8 mouse cellular contexts compared by ENCODE assay signal in the genomic region with DNA sequence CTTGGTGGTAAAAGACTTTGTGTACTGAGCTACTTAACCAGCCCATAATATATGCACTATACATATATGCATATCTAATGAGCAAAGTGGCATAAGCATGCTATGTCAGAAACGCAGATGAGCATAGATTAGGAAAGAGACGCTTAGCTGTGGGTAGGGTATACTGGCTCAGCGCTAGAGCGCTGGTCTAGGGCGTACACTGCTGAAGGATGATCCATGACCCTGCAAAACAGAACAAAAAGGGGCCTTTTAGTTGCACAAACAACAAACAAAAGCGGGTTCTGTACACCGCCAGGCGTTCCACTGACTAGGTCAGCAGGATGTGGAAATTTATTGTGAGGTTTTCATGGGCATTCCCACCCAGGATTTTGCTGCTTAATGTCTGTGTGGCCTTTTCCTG. TPM values are rescaled to one million over a fixed set of nuclear protein-coding genes. Genes with fewer than 3 reads are reported as not detected.
DNase-seq lines count a peak whose midpoint lies in the region; ATAC-seq and TF ChIP-seq lines count a peak whose summit lies in the region.

No protein-coding gene starts in this region.

- no peaks in the 10 kb centered on the region for H3K9me3 ChIP-seq in heart, embryonic 10.5 days
- H3K9me3 ChIP-seq in lung, postnatal 0 days (ENCODE audit: low read length), result no peaks in the 10 kb centered on the region
- H3K9me3 ChIP-seq in forebrain, postnatal 0 days (ENCODE audit: low read length), result no peaks in the 10 kb centered on the region

- H3K79me2 ChIP-seq in myocyte (ENCODE audit: control insufficient read depth, insufficient read depth), result no peaks in the 10 kb centered on the region

- H3K9ac ChIP-seq in lung, postnatal 0 days (replicated peaks; ENCODE audit: low read depth), result no peak overlapping the region
- no peak overlapping the region for H3K9ac ChIP-seq in forebrain, postnatal 0 days

- H3K36me3 ChIP-seq in heart, embryonic 10.5 days, result no peaks in the 10 kb centered on the region
- H3K36me3 ChIP-seq in lung, postnatal 0 days (ENCODE audit: insufficient read depth, low read length), result no peaks in the 10 kb centered on the region
- no peaks in the 10 kb centered on the region for H3K36me3 ChIP-seq in forebrain, postnatal 0 days (ENCODE audit: insufficient read depth)
- no peaks in the 10 kb centered on the region for H3K36me3 ChIP-seq in myocyte (ENCODE audit: control insufficient read depth, insufficient read depth)

- intact Hi-C loops in heart, postnatal 10 days (cut with DNase I), result no loop called here

- no peak for ATAC-seq in lung, postnatal 0 days
- peak; percentile 71 for ATAC-seq in forebrain, postnatal 0 days

- peak overlapping the region; percentile 83 for H3K27ac ChIP-seq in heart, embryonic 10.5 days
- peak overlapping the region; percentile 77 for H3K27ac ChIP-seq in lung, postnatal 0 days (ENCODE audit: low read length)
- no peak overlapping the region for H3K27ac ChIP-seq in forebrain, postnatal 0 days (ENCODE audit: low read depth, low read length)

- no peak for DNase-seq in heart, embryonic 10.5 days (ENCODE audit: low spot score)
- no peak for DNase-seq in heart, postnatal 10 days
- DNase-seq in lung, postnatal 0 days (ENCODE audit: low spot score), result no peak
- no peak for DNase-seq in lung, adult 18-20 months
- DNase-seq in forebrain, postnatal 0 days, result no peak
- no peak for DNase-seq in cerebellum, postnatal 10 days
- DNase-seq in Muller cell, postnatal 12 days (ENCODE audit: inconsistent ontology term), result no peak

- H3K4me3 ChIP-seq in heart, embryonic 10.5 days, result no peak overlapping the region
- H3K4me3 ChIP-seq in lung, postnatal 0 days (ENCODE audit: low read depth, low read length), result no peak overlapping the region
- H3K4me3 ChIP-seq in forebrain, postnatal 0 days (ENCODE audit: low read depth, low read length), result no peak overlapping the region
- no peak overlapping the region for H3K4me3 ChIP-seq in myocyte

- no peaks in the 10 kb centered on the region for H3K27me3 ChIP-seq in heart, embryonic 10.5 days (ENCODE audit: insufficient read depth, poor library complexity, severe bottlenecking)
- no peaks in the 10 kb centered on the region for H3K27me3 ChIP-seq in lung, postnatal 0 days (replicated peaks; ENCODE audit: insufficient read depth, low read length)
- no peaks in the 10 kb centered on the region for H3K27me3 ChIP-seq in forebrain, postnatal 0 days (ENCODE audit: insufficient read depth, low read length)
- no peaks in the 10 kb centered on the region for H3K27me3 ChIP-seq in myocyte (ENCODE audit: control insufficient read depth, insufficient read depth, insufficient read length)

- H3K4me1 ChIP-seq in heart, embryonic 10.5 days, result peaks cover 43% of the 10 kb centered on the region
- peaks cover 13% of the 10 kb centered on the region for H3K4me1 ChIP-seq in lung, postnatal 0 days (ENCODE audit: insufficient read depth, low read depth, low read length)
- H3K4me1 ChIP-seq in forebrain, postnatal 0 days (ENCODE audit: insufficient read depth), result peaks cover 2% of the 10 kb centered on the region; the same call in 1 of the 2 replicates

- TF ChIP-seq POLR2A in myocyte (IDR thresholded peaks at IDR 0.05; ENCODE audit: insufficient read length, low read depth), result no peak

- no peak overlapping the region for H3K4me2 ChIP-seq in lung, postnatal 0 days (replicated peaks; ENCODE audit: low read depth, low read length)
- H3K4me2 ChIP-seq in forebrain, postnatal 0 days (ENCODE audit: low read depth), result no peak overlapping the region
- peak overlapping the region; percentile 51 for H3K4me2 ChIP-seq in myocyte (ENCODE audit: low read depth)

- no peak for TF ChIP-seq EP300 in lung, postnatal 0 days (IDR thresholded peaks at IDR 0.05)

- TF ChIP-seq CTCF in lung, postnatal 0 days (IDR thresholded peaks at IDR 0.05), result no peak
- TF ChIP-seq CTCF in forebrain, postnatal 0 days (IDR thresholded peaks at IDR 0.05; ENCODE audit: low read depth), result no peak

- WGBS in heart, embryonic 10.5 days, result 69% methylated on average over 8 of the region's 8 CpGs
- WGBS in lung, postnatal 0 days, result 55% methylated on average over 8 of the region's 8 CpGs
- whole genome bisulfite sequencing in forebrain, postnatal 0 days, result 30% methylated on average over 8 of the region's 8 CpGs

- H3ac ChIP-seq in myocyte (ENCODE audit: control insufficient read depth, insufficient read length), result no peak overlapping the region

TF ChIP-seq in myocyte, 11 proteins besides CTCF, POLR2A, EP300 and RAD21:
- TF ChIP-seq USF1 (IDR thresholded peaks at IDR 0.05; ENCODE audit: low read depth), result no peak
- no peak for TF ChIP-seq POLR2AphosphoS2 (IDR thresholded peaks at IDR 0.05; ENCODE audit: insufficient read length, low read depth)
- TF ChIP-seq MYOD1 (IDR thresholded peaks at IDR 0.05; ENCODE audit: control insufficient read depth in 1 of 3, insufficient read length in 2 of 3, low read depth in 2 of 3), result no peak
- TF ChIP-seq SRF (IDR thresholded peaks at IDR 0.05; ENCODE audit: control insufficient read depth, insufficient read length, low read depth), result no peak
- no peak for TF ChIP-seq REST (IDR thresholded peaks at IDR 0.05; ENCODE audit: insufficient read depth, insufficient read length)
- TF ChIP-seq MYOG (IDR thresholded peaks at IDR 0.05; ENCODE audit: control insufficient read depth in 1 of 3, insufficient read depth in 1 of 3, insufficient read length in 2 of 3, low read depth in 2 of 3), result no peak
- no peak for TF ChIP-seq TCF12 (IDR thresholded peaks at IDR 0.05; ENCODE audit: insufficient read depth, poor library complexity, severe bottlenecking)
- no peak for TF ChIP-seq E2F4 (IDR thresholded peaks at IDR 0.05; ENCODE audit: insufficient read depth)
- no peak for TF ChIP-seq TCF3 (IDR thresholded peaks at IDR 0.05; ENCODE audit: insufficient read length, low read depth)
- no peak for TF ChIP-seq CEBPB (IDR thresholded peaks at IDR 0.05; ENCODE audit: insufficient read depth, poor library complexity, severe bottlenecking)
- TF ChIP-seq MAX (IDR thresholded peaks at IDR 0.05; ENCODE audit: low read depth), result no peak

RNA-seq across cellular contexts. Expression of gene Irf2bp2, which starts 8.9 kb away (rescaled TPM):
- polyA plus RNA-seq in heart, embryonic 10.5 days (2016; fragmentation: Nextera tagmentation; extraction: Ambion mirVana), result 4.6 and 6.5 TPM in 2 replicates
- total RNA-seq in heart, postnatal 10 days (2021), result 100 to 1,000 TPM; 101 to 154 TPM
- polyA plus RNA-seq in lung, postnatal 0 days (2015; fragmentation: Nextera tagmentation; extraction: Ambion mirVana), result 19.5 and 24.1 TPM in 2 replicates
- 62.3 and 88.6 TPM in 2 replicates for total RNA-seq in forebrain, postnatal 0 days (2014; rRNA removed)
- polyA plus RNA-seq in forebrain, postnatal 0 days (2015; fragmentation: Nextera tagmentation; extraction: Ambion mirVana), result 6.8 and 8.4 TPM in 2 replicates
- 16.8 TPM for polyA plus RNA-seq in myocyte (2012; fragmentation: generic; extraction: Trizol)
